Mouse (Mus musculus): ENCODE measurements around the gene Vdac2. TPM values are rescaled to one million over a fixed set of nuclear protein-coding genes. Genes with fewer than 3 reads are reported as not detected.

The Vdac2 gene
- total and polyA plus RNA-seq, 3 experiments, result 228 to 506 (median 441) TPM

GRCm38 (mm10) chr14:21846827-21847380 is 21.9 kb downstream of the Vdac2 start:
- Histone ChIP-seq H3K4me1 (ENCODE audit: control insufficient read depth, insufficient read depth, low read length) (peaks cover 6% of the 10 kb centered on the region), H3K27ac (no peak overlapping the region), H3K36me3 (ENCODE audit: control insufficient read depth, insufficient read depth, low read length) (peaks cover 13% of the 10 kb centered on the region), H3K27me3 (ENCODE audit: control insufficient read depth, insufficient read depth, low read length) (no peaks in the 10 kb centered on the region), H3K4me3 (no peak overlapping the region), H3K79me2 (replicated peaks; ENCODE audit: control insufficient read depth, insufficient read depth, low read length) (no peaks in the 10 kb centered on the region), H3K9ac (ENCODE audit: low read depth, low read length) (no peak overlapping the region)
- 31% methylated on average over 10 of the region's 10 CpGs for WGBS
- intact Hi-C loops (cut with DNase I), result loop anchor here (10.0 kb wide), 1 partner anchor 92 kb away; the partner anchor contains the start of genes Dusp13 and Samd8
- TF ChIP-seq POLR2A (IDR thresholded peaks at IDR 0.05; ENCODE audit: insufficient read depth, low read depth, low read length) (no peak), EP300 (IDR thresholded peaks at IDR 0.05; ENCODE audit: insufficient read depth, low read depth, low read length) (0 out of 2 replicates have a peak, but pooled peaks have one; percentile 8)
- no peak for DNase-seq

GRCm38 (mm10) chr14:21847381-21848165 is 22.5 kb downstream of the Vdac2 start:
- Histone ChIP-seq H3K4me1 (ENCODE audit: control insufficient read depth, insufficient read depth, low read length) (peaks cover 8% of the 10 kb centered on the region), H3K9ac (ENCODE audit: low read depth, low read length) (peak overlapping the region; percentile 86), H3K79me2 (replicated peaks; ENCODE audit: control insufficient read depth, insufficient read depth, low read length) (no peaks in the 10 kb centered on the region), H3K27ac (peak overlapping the region; percentile 74), H3K27me3 (ENCODE audit: control insufficient read depth, insufficient read depth, low read length) (no peaks in the 10 kb centered on the region), H3K36me3 (ENCODE audit: control insufficient read depth, insufficient read depth, low read length) (peaks cover 6% of the 10 kb centered on the region), H3K4me3 (peak overlapping the region; percentile 71)
- WGBS, result 1% methylated on average over 50 of the region's 50 CpGs
- no peak for TF ChIP-seq EP300 (IDR thresholded peaks at IDR 0.05; ENCODE audit: insufficient read depth, low read depth, low read length)
- no peak for TF ChIP-seq CTCF (IDR thresholded peaks at IDR 0.05)
- 0 out of 2 replicates have a peak, but pooled peaks have one; percentile 31 for TF ChIP-seq POLR2A (IDR thresholded peaks at IDR 0.05; ENCODE audit: insufficient read depth, low read depth, low read length)
- intact Hi-C loops (cut with DNase I), result loop anchor here (1.0 to 10.0 kb wide), 3 partner anchors 12 to 93 kb away; partner anchors contain the start of genes Dusp13 and Samd8
- peak; percentile 42 to 48 for DNase-seq

- TF ChIP-seq POLR2A (IDR thresholded peaks at IDR 0.05; ENCODE audit: insufficient read depth, low read depth, low read length) (peak; percentile 54), CTCF (IDR thresholded peaks at IDR 0.05) (no peak), EP300 (IDR thresholded peaks at IDR 0.05; ENCODE audit: insufficient read depth, low read depth, low read length) (peak; percentile 99)
- intact Hi-C loops (cut with DNase I), result loop anchor here (1.0 to 10.0 kb wide), 3 partner anchors 13 to 94 kb away; partner anchors contain the start of genes Dusp13 and Samd8
- under 1% methylated on average over 51 of the region's 51 CpGs for WGBS
- peaks cover 11% of the 10 kb centered on the region for H3K4me1 ChIP-seq (ENCODE audit: control insufficient read depth, insufficient read depth, low read length)
- H3K27ac ChIP-seq, result peak within 1 kb of the TSS; percentile 74
- no peaks in the 10 kb centered on the region; the same call in 1 of the 2 replicates for H3K36me3 ChIP-seq (ENCODE audit: control insufficient read depth, insufficient read depth, low read length)
- H3K9ac ChIP-seq (ENCODE audit: low read depth, low read length), result peak within 1 kb of the TSS; percentile 86
- peak within 1 kb of the TSS; percentile 71 for H3K4me3 ChIP-seq
- no peaks in the 10 kb centered on the region for H3K79me2 ChIP-seq (replicated peaks; ENCODE audit: control insufficient read depth, insufficient read depth, low read length)
- peak; percentile 93 to 98 for DNase-seq
- H3K27me3 ChIP-seq (ENCODE audit: control insufficient read depth, insufficient read depth, low read length), result no peaks in the 10 kb centered on the region
Measured at GRCm38 (mm10) chr14:21848166-21849154, 23.4 kb downstream of the Vdac2 start, which contains the start of gene Comtd1. Gene Comtd1, minus strand, starts transcription at chr14:21848977.

GRCm38 (mm10) chr14:21849524-21850418 is 24.7 kb downstream of the Vdac2 start:
- no peak overlapping the region for H3K27ac ChIP-seq
- H3K9ac ChIP-seq (ENCODE audit: low read depth, low read length), result no peak overlapping the region
- no peaks in the 10 kb centered on the region for H3K79me2 ChIP-seq (replicated peaks; ENCODE audit: control insufficient read depth, insufficient read depth, low read length)
- H3K27me3 ChIP-seq (ENCODE audit: control insufficient read depth, insufficient read depth, low read length), result no peaks in the 10 kb centered on the region
- H3K36me3 ChIP-seq (ENCODE audit: control insufficient read depth, insufficient read depth, low read length), result no peaks in the 10 kb centered on the region
- TF ChIP-seq CTCF (IDR thresholded peaks at IDR 0.05) (no peak), POLR2A (IDR thresholded peaks at IDR 0.05; ENCODE audit: insufficient read depth, low read depth, low read length) (no peak), EP300 (IDR thresholded peaks at IDR 0.05; ENCODE audit: insufficient read depth, low read depth, low read length) (no peak)
- peaks cover 17% of the 10 kb centered on the region for H3K4me1 ChIP-seq (ENCODE audit: control insufficient read depth, insufficient read depth, low read length)
- H3K4me3 ChIP-seq, result no peak overlapping the region
- WGBS, result 84% methylated on average over 13 of the region's 13 CpGs
- intact Hi-C loops (cut with DNase I), result loop anchor here (10.0 kb wide), 1 partner anchor 95 kb away; the partner anchor contains the start of genes Dusp13 and Samd8
- DNase-seq, result no peak
